Mouse (Mus musculus) cerebellum, adult 11 months (tissue): ENCODE results near the gene Ptch2.
A peak's percentile ranks its signal among the peaks of the same experiment; 100 is the strongest.

ENCODE experiments used
- DNase-seq: peaks from one replicate; pipeline ENCODE4 v3.0.0; 2022

The Ptch2 gene

GRCm38 (mm10) chr4:117095551-117096452, at the start of gene Ptch2:
TSS of gene Ptch2 (plus strand) at chr4:117096075.
- DNase-seq: peak; percentile 22

- DNase-seq: no peak
Observed at GRCm38 (mm10) chr4:117048836-117049235, 47.0 kb upstream of the Ptch2 start.

GRCm38 (mm10) chr4:117049485-117049884, 46.4 kb upstream of the Ptch2 start:
- DNase-seq: no peak

GRCm38 (mm10) chr4:117052626-117053025, 43.2 kb upstream of the Ptch2 start:
- DNase-seq: no peak

GRCm38 (mm10) chr4:117053956-117054355, 41.9 kb upstream of the Ptch2 start:
- DNase-seq: no peak

- no peak for DNase-seq
Observed at GRCm38 (mm10) chr4:117056102-117056501, 39.8 kb upstream of the Ptch2 start.

GRCm38 (mm10) chr4:117056514-117056913, 39.4 kb upstream of the Ptch2 start:
- DNase-seq: no peak

- DNase-seq: no peak
Observed at GRCm38 (mm10) chr4:117058512-117058911, 37.4 kb upstream of the Ptch2 start.

GRCm38 (mm10) chr4:117062700-117063390, 33.0 kb upstream of the Ptch2 start:
- no peak for DNase-seq

GRCm38 (mm10) chr4:117068035-117068434, 27.8 kb upstream of the Ptch2 start:
- DNase-seq: no peak

GRCm38 (mm10) chr4:117069647-117070046, 26.2 kb upstream of the Ptch2 start:
- DNase-seq: no peak

GRCm38 (mm10) chr4:117070624-117071023, 25.3 kb upstream of the Ptch2 start:
- no peak for DNase-seq

- no peak for DNase-seq
Observed at GRCm38 (mm10) chr4:117071183-117071582, 24.7 kb upstream of the Ptch2 start.

- DNase-seq: no peak
Observed at GRCm38 (mm10) chr4:117087948-117088640, 7.8 kb upstream of the Ptch2 start.

GRCm38 (mm10) chr4:117090586-117090985, 5.3 kb upstream of the Ptch2 start:
- DNase-seq: no peak

GRCm38 (mm10) chr4:117094626-117095361, 1.1 kb upstream of the Ptch2 start:
- DNase-seq: no peak

GRCm38 (mm10) chr4:117096666-117097065, 791 bp downstream of the Ptch2 start:
- no peak for DNase-seq

- no peak for DNase-seq
Observed at GRCm38 (mm10) chr4:117097969-117098763, 2.3 kb downstream of the Ptch2 start.

- DNase-seq: no peak
Observed at GRCm38 (mm10) chr4:117098764-117099036, 2.8 kb downstream of the Ptch2 start.

- DNase-seq: no peak
Observed at GRCm38 (mm10) chr4:117100036-117100435, 4.2 kb downstream of the Ptch2 start.

- DNase-seq: no peak
Observed at GRCm38 (mm10) chr4:117101218-117101617, 5.3 kb downstream of the Ptch2 start.

GRCm38 (mm10) chr4:117104672-117105071, 8.8 kb downstream of the Ptch2 start:
- DNase-seq: no peak
